Mouse (Mus musculus): Measurements from ENCODE around the gene Toporsl. TPM values are rescaled to one million over a fixed set of nuclear protein-coding genes. Genes with fewer than 3 reads are reported as not detected.

Gene Toporsl
- total and polyA plus RNA-seq, 3 experiments = not detected

DNA sequence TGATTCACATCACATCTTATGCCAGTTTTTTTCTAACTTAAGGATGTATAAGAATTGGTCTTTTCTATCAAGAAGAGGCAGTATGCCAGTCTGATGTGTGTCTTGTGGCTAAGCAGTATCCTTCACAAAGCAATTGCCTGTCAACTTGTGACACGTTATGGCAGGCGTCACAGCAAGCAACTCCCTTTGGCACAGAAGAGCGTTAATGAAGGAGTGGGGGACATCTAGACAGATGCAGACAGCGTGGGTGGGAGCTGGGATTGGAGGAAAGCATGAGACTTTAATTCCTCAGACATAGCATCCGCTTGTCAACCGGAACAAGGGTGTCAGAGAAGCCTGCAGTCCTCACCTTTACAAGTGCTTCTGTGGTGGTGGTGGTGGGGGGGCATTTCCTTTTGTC is 38.9 kb downstream of the Toporsl start:
- Histone ChIP-seq H3K27me3 (ENCODE audit: control insufficient read depth in 1 of 2, insufficient read depth in 2 of 2, low read length in 2 of 2) (no peaks in the 10 kb centered on the region), H3K4me3 (ENCODE audit: control insufficient read depth in 1 of 2, insufficient read depth in 1 of 2, low read depth in 2 of 2, low read length in 2 of 2) (no peak overlapping the region), H3K79me2 (ENCODE audit: control insufficient read depth, insufficient read depth, low read length, poor library complexity) (no peaks in the 10 kb centered on the region)

DNA sequence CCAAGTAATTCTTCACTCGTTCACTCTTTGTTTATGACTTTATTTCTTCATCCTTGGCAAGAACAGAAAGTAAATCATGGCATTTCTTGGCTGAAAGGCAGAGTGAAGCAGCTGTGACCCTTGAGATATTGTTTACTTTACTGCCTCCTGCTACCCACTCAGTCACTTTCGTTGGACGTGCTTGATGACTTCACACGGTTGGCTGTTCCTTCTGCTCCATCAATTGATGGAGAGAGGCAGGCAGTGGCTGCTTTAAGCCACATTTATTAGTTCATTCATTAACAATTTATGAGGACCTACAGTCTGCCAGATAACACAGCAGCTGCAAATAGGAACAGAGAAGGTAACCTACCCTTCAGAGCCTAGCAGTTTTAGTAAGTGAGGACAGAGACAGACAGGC is 51.7 kb downstream of the Toporsl start:
- no peaks in the 10 kb centered on the region for H3K79me2 ChIP-seq (ENCODE audit: control insufficient read depth, insufficient read depth, low read length, poor library complexity)
- H3K9ac ChIP-seq (ENCODE audit: control insufficient read depth, low read depth, low read length, poor library complexity, severe bottlenecking) = no peak overlapping the region
- no peak overlapping the region for H3K4me3 ChIP-seq (ENCODE audit: control insufficient read depth in 1 of 2, insufficient read depth in 1 of 2, low read depth in 2 of 2, low read length in 2 of 2)
- no peaks in the 10 kb centered on the region for H3K36me3 ChIP-seq (ENCODE audit: control insufficient read depth in 1 of 2, insufficient read depth in 2 of 2, low read length in 2 of 2)
- TF ChIP-seq GATA1 (IDR thresholded peaks at IDR 0.05; ENCODE audit: low read depth, low read length) (no peak), ZNF384 (IDR thresholded peaks at IDR 0.05; ENCODE audit: low read depth, low read length) (no peak), NELFE (IDR thresholded peaks at IDR 0.05; ENCODE audit: low read depth, low read length) (no peak), JUND (IDR thresholded peaks at IDR 0.05; ENCODE audit: low read depth, low read length) (no peak), CHD1 (IDR thresholded peaks at IDR 0.05; ENCODE audit: low read depth, low read length) (no peak), ZKSCAN1 (IDR thresholded peaks at IDR 0.05; ENCODE audit: low read depth, low read length) (no peak), CTCF (IDR thresholded peaks at IDR 0.05 in 2 of 3, conservative IDR thresholded peaks at IDR 0.05 in 1 of 3; ENCODE audit: control insufficient read depth in 1 of 3, insufficient read depth in 1 of 3, low read depth in 2 of 3, low read length in 3 of 3, poor library complexity in 1 of 3, severe bottlenecking in 1 of 3) (no peak), KAT2A (conservative IDR thresholded peaks at IDR 0.05; ENCODE audit: low read depth, low read length) (no peak), SMC3 (IDR thresholded peaks at IDR 0.05; ENCODE audit: low read depth, low read length) (no peak), USF1 (IDR thresholded peaks at IDR 0.05; ENCODE audit: low read depth, low read length) (no peak), USF2 (IDR thresholded peaks at IDR 0.05; ENCODE audit: borderline replicate concordance in 1 of 2, insufficient read depth in 1 of 2, low read depth in 1 of 2, low read length in 2 of 2) (no peak), E2F4 (IDR thresholded peaks at IDR 0.05; ENCODE audit: borderline replicate concordance, low read depth, low read length) (no peak), POLR2A (IDR thresholded peaks at IDR 0.05; ENCODE audit: control insufficient read depth in 1 of 2, insufficient read depth in 1 of 2, low read depth in 1 of 2, low read length in 2 of 2, poor library complexity in 1 of 2) (no peak), CHD2 (IDR thresholded peaks at IDR 0.05; ENCODE audit: low read length) (no peak), ETS1 (IDR thresholded peaks at IDR 0.05; ENCODE audit: low read depth, low read length) (no peak), EP300 (IDR thresholded peaks at IDR 0.05; ENCODE audit: low read depth in 1 of 2, low read length in 2 of 2) (no peak), POLR2AphosphoS5 (IDR thresholded peaks at IDR 0.05; ENCODE audit: borderline replicate concordance, low read depth, low read length) (no peak), ZC3H11A (IDR thresholded peaks at IDR 0.05; ENCODE audit: low read depth, low read length) (no peak)
- no peaks in the 10 kb centered on the region for H3K4me1 ChIP-seq (ENCODE audit: control insufficient read depth in 1 of 2, insufficient read depth in 2 of 2, low read length in 2 of 2)
- no peak for DNase-seq (ENCODE audit: low read depth, low spot score)
- H3K27me3 ChIP-seq (ENCODE audit: control insufficient read depth in 1 of 2, insufficient read depth in 2 of 2, low read length in 2 of 2) = no peaks in the 10 kb centered on the region
- no peaks in the 10 kb centered on the region for H3K9me3 ChIP-seq (replicated peaks; ENCODE audit: insufficient read depth, low read length)
- H3K27ac ChIP-seq (ENCODE audit: control insufficient read depth, low read depth, low read length) = no peak overlapping the region

More for the DNA sequence above, 38.9 kb downstream of the Toporsl start:
- H3K4me1 ChIP-seq (ENCODE audit: control insufficient read depth in 1 of 2, insufficient read depth in 2 of 2, low read length in 2 of 2) = no peaks in the 10 kb centered on the region
- no peaks in the 10 kb centered on the region for H3K9me3 ChIP-seq (replicated peaks; ENCODE audit: insufficient read depth, low read length)
- no peak for TF ChIP-seq POLR2AphosphoS2 (IDR thresholded peaks at IDR 0.05; ENCODE audit: low read length)
- no peak for TF ChIP-seq POLR2AphosphoS5 (IDR thresholded peaks at IDR 0.05; ENCODE audit: borderline replicate concordance, low read depth, low read length)
- TF ChIP-seq TAL1 (IDR thresholded peaks at IDR 0.05; ENCODE audit: low read length) = no peak
- no peak for TF ChIP-seq SIN3A (IDR thresholded peaks at IDR 0.05; ENCODE audit: low read length)
- TF ChIP-seq HCFC1 (IDR thresholded peaks at IDR 0.05; ENCODE audit: low read depth, low read length) = no peak
- TF ChIP-seq BHLHE40 (IDR thresholded peaks at IDR 0.05; ENCODE audit: borderline replicate concordance, low read depth, low read length) = no peak
- TF ChIP-seq CHD1 (IDR thresholded peaks at IDR 0.05; ENCODE audit: low read depth, low read length) = no peak
- TF ChIP-seq CTCF (IDR thresholded peaks at IDR 0.05 in 2 of 3, conservative IDR thresholded peaks at IDR 0.05 in 1 of 3; ENCODE audit: control insufficient read depth in 1 of 3, insufficient read depth in 1 of 3, low read depth in 2 of 3, low read length in 3 of 3, poor library complexity in 1 of 3, severe bottlenecking in 1 of 3) = no peak
- TF ChIP-seq ZNF384 (IDR thresholded peaks at IDR 0.05; ENCODE audit: low read depth, low read length) = no peak
- no peak for TF ChIP-seq MYB (IDR thresholded peaks at IDR 0.05; ENCODE audit: low read depth, low read length)
- no peak for TF ChIP-seq GABPA (IDR thresholded peaks at IDR 0.05; ENCODE audit: low read depth, low read length)
- no peak for TF ChIP-seq MXI1 (IDR thresholded peaks at IDR 0.05; ENCODE audit: low read depth, low read length)
- no peak for TF ChIP-seq NELFE (IDR thresholded peaks at IDR 0.05; ENCODE audit: low read depth, low read length)
- TF ChIP-seq ZC3H11A (IDR thresholded peaks at IDR 0.05; ENCODE audit: low read depth, low read length) = no peak
- no peaks in the 10 kb centered on the region for H3K36me3 ChIP-seq (ENCODE audit: control insufficient read depth in 1 of 2, insufficient read depth in 2 of 2, low read length in 2 of 2)
- H3K9ac ChIP-seq (ENCODE audit: control insufficient read depth, low read depth, low read length, poor library complexity, severe bottlenecking) = no peak overlapping the region
- no peak overlapping the region for H3K27ac ChIP-seq (ENCODE audit: control insufficient read depth, low read depth, low read length)
- no peak for DNase-seq (ENCODE audit: low read depth, low spot score)

All from MEL (cell line).